Mouse (Mus musculus): ENCODE measurements at regions not wholly inside any gene's neighbourhood (a gene's known extent, or its start where the extent isn't known, plus 50 kb on each side); places are given as distances from the start of the nearest gene placed in this dataset.

DNA sequence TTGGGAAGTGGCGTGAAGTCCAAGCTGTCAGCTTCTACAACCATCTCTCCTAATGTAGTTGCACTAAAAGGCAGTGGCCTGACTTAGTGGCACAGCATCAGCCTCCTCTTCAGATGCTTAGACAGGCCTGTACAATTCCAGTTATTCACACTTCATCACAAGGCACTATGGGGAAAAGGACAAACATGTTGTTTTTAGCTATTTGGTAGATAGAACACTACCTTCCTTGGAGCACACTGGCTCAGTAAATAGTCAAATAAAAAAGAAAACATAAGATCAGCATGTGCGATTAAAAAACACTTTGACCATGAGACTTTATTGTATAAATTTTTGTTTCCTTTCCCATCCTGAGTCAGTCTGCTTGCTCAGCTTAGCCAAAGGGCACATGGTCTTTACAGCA is 250.7 kb upstream of the Gria1 start:
- TF ChIP-seq CTCF (IDR thresholded peaks at IDR 0.05; ENCODE audit: extremely low read depth, insufficient read depth, low read length) (no peak), POLR2A (IDR thresholded peaks at IDR 0.05; ENCODE audit: extremely low read depth, insufficient read depth, low read length) (no peak)
- Histone ChIP-seq H3K4me3 (ENCODE audit: insufficient read depth, low read length) (no peak overlapping the region), H3K27ac (ENCODE audit: insufficient read depth, low read length) (no peak overlapping the region), H3K4me1 (ENCODE audit: control insufficient read depth, insufficient read depth, low read length) (no peaks in the 10 kb centered on the region; the same call in 1 of the 2 replicates)

- TF ChIP-seq CTCF (IDR thresholded peaks at IDR 0.05; ENCODE audit: extremely low read depth, insufficient read depth, low read length) = no peak
- TF ChIP-seq POLR2A (IDR thresholded peaks at IDR 0.05; ENCODE audit: extremely low read depth, insufficient read depth, low read length) = no peak
Measured at GRCm38 (mm10) chr11:56762467-56763120, 248.6 kb upstream of the Gria1 start.

GRCm38 (mm10) chr11:56767424-56767823 is 243.8 kb upstream of the Gria1 start:
- TF ChIP-seq POLR2A (IDR thresholded peaks at IDR 0.05; ENCODE audit: extremely low read depth, insufficient read depth, low read length) (no peak), CTCF (IDR thresholded peaks at IDR 0.05; ENCODE audit: extremely low read depth, insufficient read depth, low read length) (no peak)
- Histone ChIP-seq H3K4me3 (ENCODE audit: insufficient read depth, low read length) (no peak overlapping the region), H3K4me1 (ENCODE audit: control insufficient read depth, insufficient read depth, low read length) (no peaks in the 10 kb centered on the region; the same call in 1 of the 2 replicates), H3K27ac (ENCODE audit: insufficient read depth, low read length) (no peak overlapping the region)

More at GRCm38 (mm10) chr11:56762467-56763120, 248.6 kb upstream of the Gria1 start:
- H3K27ac ChIP-seq (ENCODE audit: insufficient read depth, low read length) = no peak overlapping the region
- no peaks in the 10 kb centered on the region; the same call in 1 of the 2 replicates for H3K4me1 ChIP-seq (ENCODE audit: control insufficient read depth, insufficient read depth, low read length)
- H3K4me3 ChIP-seq (ENCODE audit: insufficient read depth, low read length) = no peak overlapping the region

DNA sequence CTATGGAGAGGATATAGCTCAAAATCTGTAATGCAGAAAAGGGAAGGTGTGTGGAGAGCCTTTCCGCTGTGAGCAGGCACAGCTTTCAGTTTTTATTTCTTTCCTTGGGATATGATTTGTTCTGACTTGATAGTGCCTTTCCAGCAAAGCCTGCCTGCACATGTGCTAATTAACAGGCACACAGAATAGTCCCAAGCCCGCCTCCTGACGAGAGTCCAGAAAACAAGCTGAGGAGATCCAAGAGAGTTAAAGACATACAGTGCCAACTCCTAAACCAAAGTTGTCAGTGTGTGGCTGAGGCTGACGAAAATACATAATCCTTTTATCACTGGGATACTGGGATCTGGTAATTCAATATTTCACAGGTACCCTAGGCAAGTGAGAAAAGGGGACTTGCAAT is 224.8 kb upstream of the Gria1 start:
- no peak overlapping the region for H3K27ac ChIP-seq (ENCODE audit: insufficient read depth, low read length)
- H3K4me3 ChIP-seq (ENCODE audit: insufficient read depth, low read length) = no peak overlapping the region
- TF ChIP-seq CTCF (IDR thresholded peaks at IDR 0.05; ENCODE audit: extremely low read depth, insufficient read depth, low read length) = no peak
- TF ChIP-seq POLR2A (IDR thresholded peaks at IDR 0.05; ENCODE audit: extremely low read depth, insufficient read depth, low read length) = no peak
- H3K4me1 ChIP-seq (ENCODE audit: control insufficient read depth, insufficient read depth, low read length) = no peaks in the 10 kb centered on the region

- TF ChIP-seq POLR2A (IDR thresholded peaks at IDR 0.05; ENCODE audit: extremely low read depth, insufficient read depth, low read length) (no peak), CTCF (IDR thresholded peaks at IDR 0.05; ENCODE audit: extremely low read depth, insufficient read depth, low read length) (no peak)
- no peak overlapping the region for H3K27ac ChIP-seq (ENCODE audit: insufficient read depth, low read length)
- H3K4me1 ChIP-seq (ENCODE audit: control insufficient read depth, insufficient read depth, low read length) = no peaks in the 10 kb centered on the region
- H3K4me3 ChIP-seq (ENCODE audit: insufficient read depth, low read length) = no peak overlapping the region
Measured at GRCm38 (mm10) chr11:56792691-56793090, 218.5 kb upstream of the Gria1 start.

- no peak overlapping the region for H3K4me3 ChIP-seq (ENCODE audit: insufficient read depth, low read length)
- no peak overlapping the region for H3K27ac ChIP-seq (ENCODE audit: insufficient read depth, low read length)
- H3K4me1 ChIP-seq (ENCODE audit: control insufficient read depth, insufficient read depth, low read length) = no peaks in the 10 kb centered on the region
- TF ChIP-seq POLR2A (IDR thresholded peaks at IDR 0.05; ENCODE audit: extremely low read depth, insufficient read depth, low read length) (no peak), CTCF (IDR thresholded peaks at IDR 0.05; ENCODE audit: extremely low read depth, insufficient read depth, low read length) (no peak)
Measured at GRCm38 (mm10) chr11:56807314-56807713, 203.9 kb upstream of the Gria1 start.

DNA sequence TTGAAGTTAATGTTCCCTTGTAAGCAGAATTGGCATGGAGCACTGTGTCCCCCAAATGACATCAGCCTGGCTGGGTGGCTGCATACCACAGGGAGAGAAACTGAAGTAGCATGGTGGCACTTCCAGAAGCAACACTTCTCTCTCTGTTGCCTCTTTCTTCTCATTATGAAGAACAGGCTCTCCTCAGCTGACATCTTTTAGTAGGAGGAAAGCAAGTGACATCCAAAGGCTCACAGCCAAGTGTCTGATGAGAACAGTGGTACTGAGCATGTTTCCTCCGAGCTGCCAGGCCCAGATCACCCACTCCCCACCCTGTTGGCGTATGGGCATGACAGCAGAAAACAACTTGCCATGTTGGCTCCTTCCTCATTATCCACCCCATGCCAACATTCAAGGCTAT is 201.0 kb upstream of the Gria1 start:
- H3K4me3 ChIP-seq (ENCODE audit: insufficient read depth, low read length) = no peak overlapping the region
- no peaks in the 10 kb centered on the region for H3K4me1 ChIP-seq (ENCODE audit: control insufficient read depth, insufficient read depth, low read length)
- H3K27ac ChIP-seq (ENCODE audit: insufficient read depth, low read length) = no peak overlapping the region
- TF ChIP-seq POLR2A (IDR thresholded peaks at IDR 0.05; ENCODE audit: extremely low read depth, insufficient read depth, low read length) (no peak), CTCF (IDR thresholded peaks at IDR 0.05; ENCODE audit: extremely low read depth, insufficient read depth, low read length) (no peak)

DNA sequence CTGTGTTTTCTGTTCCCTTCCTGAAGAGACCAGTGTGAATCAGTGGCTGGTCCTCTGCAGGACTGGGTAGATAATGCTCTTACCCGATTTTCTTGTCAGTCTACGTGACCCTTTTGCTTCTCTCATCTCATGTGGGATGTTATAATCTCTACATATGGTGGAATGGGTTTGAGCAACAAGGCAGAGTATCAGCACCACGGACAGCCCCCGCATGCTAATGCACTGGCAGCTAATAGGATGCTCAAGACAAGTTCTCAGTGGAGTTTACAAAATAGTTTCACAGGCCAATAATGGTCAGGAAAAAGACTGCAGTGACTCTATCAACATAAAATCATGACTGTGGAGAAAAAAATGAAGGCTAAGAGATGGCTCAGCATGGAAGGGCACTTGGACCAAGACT is 199.1 kb upstream of the Gria1 start:
- no peak overlapping the region for H3K27ac ChIP-seq (ENCODE audit: insufficient read depth, low read length)
- no peak overlapping the region for H3K4me3 ChIP-seq (ENCODE audit: insufficient read depth, low read length)
- H3K4me1 ChIP-seq (ENCODE audit: control insufficient read depth, insufficient read depth, low read length) = no peaks in the 10 kb centered on the region
- no peak for TF ChIP-seq POLR2A (IDR thresholded peaks at IDR 0.05; ENCODE audit: extremely low read depth, insufficient read depth, low read length)
- TF ChIP-seq CTCF (IDR thresholded peaks at IDR 0.05; ENCODE audit: extremely low read depth, insufficient read depth, low read length) = no peak

GRCm38 (mm10) chr11:56823471-56823870 is 187.7 kb upstream of the Gria1 start:
- H3K4me1 ChIP-seq (ENCODE audit: control insufficient read depth, insufficient read depth, low read length) = no peaks in the 10 kb centered on the region
- no peak overlapping the region for H3K27ac ChIP-seq (ENCODE audit: insufficient read depth, low read length)
- no peak overlapping the region for H3K4me3 ChIP-seq (ENCODE audit: insufficient read depth, low read length)
- no peak for TF ChIP-seq CTCF (IDR thresholded peaks at IDR 0.05; ENCODE audit: extremely low read depth, insufficient read depth, low read length)
- TF ChIP-seq POLR2A (IDR thresholded peaks at IDR 0.05; ENCODE audit: extremely low read depth, insufficient read depth, low read length) = no peak

DNA sequence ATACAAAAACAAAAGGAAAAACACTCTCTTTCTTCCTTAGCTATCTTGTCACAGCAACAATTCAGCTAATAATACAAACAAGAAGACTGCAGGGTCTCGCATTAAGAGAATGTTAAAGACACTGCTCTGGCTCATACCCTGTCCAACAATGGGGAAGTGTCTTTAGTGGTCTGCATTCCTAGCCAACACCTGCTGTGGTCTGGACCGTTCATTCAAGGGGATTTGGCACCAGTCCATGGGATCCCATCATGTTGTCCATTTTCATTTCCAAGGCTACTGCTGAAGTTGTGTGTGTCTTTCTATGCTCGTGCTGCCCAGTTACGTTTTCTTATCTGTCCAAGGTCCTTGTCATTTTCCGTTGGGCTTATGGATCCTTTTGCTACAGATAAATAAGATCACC is 183.7 kb upstream of the Gria1 start:
- Histone ChIP-seq H3K4me3 (ENCODE audit: insufficient read depth, low read length) (no peak overlapping the region), H3K27ac (ENCODE audit: insufficient read depth, low read length) (no peak overlapping the region), H3K4me1 (ENCODE audit: control insufficient read depth, insufficient read depth, low read length) (no peaks in the 10 kb centered on the region)
- no peak for TF ChIP-seq POLR2A (IDR thresholded peaks at IDR 0.05; ENCODE audit: extremely low read depth, insufficient read depth, low read length)
- no peak for TF ChIP-seq CTCF (IDR thresholded peaks at IDR 0.05; ENCODE audit: extremely low read depth, insufficient read depth, low read length)

All from cortical plate, adult 2 months (tissue).